Mouse (Mus musculus): ENCODE results near the gene Wnt16. TPM values are rescaled to one million over a fixed set of nuclear protein-coding genes. Genes with fewer than 3 reads are reported as not detected.

Wnt16 gene
- polyA plus RNA-seq, 1 experiment from 2014 or later: 0.37 TPM

DNA sequence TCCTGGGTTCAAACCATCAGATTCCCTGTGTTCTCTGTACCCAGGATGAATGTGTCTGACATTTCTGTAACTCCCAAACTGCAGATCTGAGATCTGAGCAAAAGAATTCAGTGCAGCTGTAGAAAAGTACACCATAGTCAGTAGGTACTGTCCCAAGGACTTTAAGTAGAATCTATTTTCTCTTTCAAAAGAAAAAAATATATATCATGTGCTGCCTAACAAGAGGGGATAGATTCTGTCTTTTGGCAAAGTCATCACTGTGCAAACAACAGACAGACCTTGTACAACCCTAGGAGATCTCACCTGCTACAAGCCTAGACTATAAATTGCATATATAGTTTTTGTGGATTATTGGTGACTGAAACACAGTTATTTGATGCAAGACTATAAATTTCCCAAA lies 19.4 kb upstream of the Wnt16 start:
- ATAC-seq (ENCODE audit: low FRiP score) (no peak), DNase-seq (ENCODE audit: low spot score) (no peak)
- H3K27me3 ChIP-seq (ENCODE audit: control insufficient read depth, insufficient read depth, low read length): no peaks in the 10 kb centered on the region
- no peaks in the 10 kb centered on the region for H3K9me3 ChIP-seq (ENCODE audit: control insufficient read depth, low read length)
- no peak overlapping the region for H3K27ac ChIP-seq (ENCODE audit: low read depth, low read length)
- H3K4me2 ChIP-seq (replicated peaks; ENCODE audit: low read depth, low read length): no peak overlapping the region
- H3K36me3 ChIP-seq (ENCODE audit: control insufficient read depth, insufficient read depth, low read length): no peaks in the 10 kb centered on the region
- no peaks in the 10 kb centered on the region for H3K4me1 ChIP-seq (replicated peaks; ENCODE audit: control insufficient read depth, insufficient read depth, low read length)
- H3K9ac ChIP-seq (ENCODE audit: low read depth, low read length): no peak overlapping the region
- H3K4me3 ChIP-seq (ENCODE audit: low read depth, low read length): no peak overlapping the region

DNA sequence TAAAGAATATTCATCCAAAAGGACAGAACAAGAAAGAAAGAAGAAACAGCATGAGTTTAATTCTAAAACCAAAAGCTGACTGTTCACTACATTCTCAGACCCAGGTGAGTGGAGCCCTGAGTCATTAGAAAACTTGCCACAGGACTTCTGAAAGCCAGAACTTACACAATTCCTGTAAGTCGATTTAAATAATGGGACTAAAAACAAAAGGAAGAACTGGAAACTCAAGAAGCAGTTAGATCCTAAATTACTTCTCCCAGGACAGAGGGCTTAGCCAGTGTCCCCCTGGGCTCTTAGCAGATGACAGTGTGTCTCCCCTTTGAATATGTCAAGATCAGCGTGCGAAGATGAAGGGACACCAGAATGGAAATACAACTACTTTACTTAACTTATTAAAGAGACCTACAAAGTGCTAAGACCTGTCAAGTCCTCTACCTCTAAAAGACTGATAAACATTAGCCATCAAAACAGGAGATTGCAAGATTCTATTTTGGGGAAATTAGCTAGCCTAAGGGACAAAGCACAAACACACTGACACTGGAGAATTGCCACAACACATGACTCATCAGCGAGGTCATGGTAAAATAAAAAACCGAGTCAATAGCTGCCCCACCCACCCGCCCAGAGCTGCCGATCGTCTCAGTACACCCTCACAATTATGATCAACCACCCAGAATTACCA lies 18.0 kb upstream of the Wnt16 start:
- H3K4me2 ChIP-seq (replicated peaks; ENCODE audit: low read depth, low read length): no peak overlapping the region
- H3K9ac ChIP-seq (ENCODE audit: low read depth, low read length): no peak overlapping the region
- WGBS: 86% methylated on average over 8 of the region's 8 CpGs
- no peaks in the 10 kb centered on the region for H3K9me3 ChIP-seq (ENCODE audit: control insufficient read depth, low read length)
- ATAC-seq (ENCODE audit: low FRiP score) (no peak), DNase-seq (ENCODE audit: low spot score) (no peak)
- no peaks in the 10 kb centered on the region for H3K4me1 ChIP-seq (replicated peaks; ENCODE audit: control insufficient read depth, insufficient read depth, low read length)
- no peak overlapping the region for H3K27ac ChIP-seq (ENCODE audit: low read depth, low read length)
- H3K4me3 ChIP-seq (ENCODE audit: low read depth, low read length): no peak overlapping the region
- no peaks in the 10 kb centered on the region for H3K27me3 ChIP-seq (ENCODE audit: control insufficient read depth, insufficient read depth, low read length)
- no peaks in the 10 kb centered on the region for H3K36me3 ChIP-seq (ENCODE audit: control insufficient read depth, insufficient read depth, low read length)

DNA sequence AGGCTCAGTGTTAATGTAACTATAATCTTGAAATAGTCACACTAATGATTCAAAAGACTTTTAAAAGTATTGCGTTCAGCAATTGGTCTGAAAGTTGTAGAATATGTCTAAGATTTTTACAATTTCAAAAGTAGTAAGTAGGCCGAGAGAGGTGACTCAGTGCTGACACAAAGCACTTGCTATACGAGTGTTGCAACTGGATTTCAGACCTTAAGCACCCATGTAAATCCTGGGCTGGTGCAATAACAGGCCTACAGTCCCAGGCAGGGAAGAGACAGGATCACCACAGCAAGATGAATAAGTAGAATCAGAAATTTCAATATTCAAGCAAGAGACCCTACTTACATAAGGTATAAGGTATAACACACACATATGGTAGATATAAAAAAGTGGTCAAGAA lies 10.1 kb upstream of the Wnt16 start:
- H3K4me2 ChIP-seq (replicated peaks; ENCODE audit: low read depth, low read length): no peak overlapping the region
- no peak overlapping the region for H3K27ac ChIP-seq (ENCODE audit: low read depth, low read length)
- H3K27me3 ChIP-seq (ENCODE audit: control insufficient read depth, insufficient read depth, low read length): no peaks in the 10 kb centered on the region
- no peak overlapping the region for H3K4me3 ChIP-seq (ENCODE audit: low read depth, low read length)
- no peaks in the 10 kb centered on the region for H3K4me1 ChIP-seq (replicated peaks; ENCODE audit: control insufficient read depth, insufficient read depth, low read length)
- no peak overlapping the region for H3K9ac ChIP-seq (ENCODE audit: low read depth, low read length)
- ATAC-seq (ENCODE audit: low FRiP score): no peak
- DNase-seq (ENCODE audit: low spot score): no peak
- no peaks in the 10 kb centered on the region for H3K36me3 ChIP-seq (ENCODE audit: control insufficient read depth, insufficient read depth, low read length)
- no peaks in the 10 kb centered on the region for H3K9me3 ChIP-seq (ENCODE audit: control insufficient read depth, low read length)
- WGBS: 88% methylated on average over 3 of the region's 3 CpGs

DNA sequence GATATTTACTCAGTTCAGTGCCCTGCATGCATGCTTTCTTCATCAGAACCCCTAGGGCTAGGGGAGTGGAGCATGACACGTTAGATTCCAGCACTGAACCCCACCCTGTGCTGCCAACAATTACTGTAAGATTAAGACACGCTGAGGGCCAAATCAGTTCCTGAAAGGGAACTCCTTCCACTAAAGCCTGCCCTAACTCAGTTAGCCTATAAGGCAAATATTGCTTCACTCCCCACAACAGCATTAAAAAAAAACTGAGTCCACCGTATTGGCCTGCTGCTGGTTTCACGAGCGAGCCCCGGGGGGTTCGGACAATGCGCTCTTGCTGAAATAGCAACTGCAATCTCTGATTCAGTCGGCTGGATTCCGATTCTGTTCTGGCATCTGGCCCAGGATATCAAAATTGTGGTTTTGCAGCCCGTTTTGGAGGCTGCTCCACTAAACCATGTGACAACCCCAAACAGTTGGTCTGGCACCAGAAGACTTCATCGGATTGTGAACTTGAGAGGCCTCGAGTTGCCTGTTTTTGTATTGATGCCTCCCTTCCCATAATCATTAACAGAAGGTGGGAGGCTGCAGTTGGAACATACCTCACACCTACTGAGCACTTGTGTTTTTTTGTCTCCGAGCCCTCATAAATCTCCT lies 7.7 kb upstream of the Wnt16 start:
- H3K4me2 ChIP-seq (replicated peaks; ENCODE audit: low read depth, low read length): no peak overlapping the region
- no peaks in the 10 kb centered on the region for H3K9me3 ChIP-seq (ENCODE audit: control insufficient read depth, low read length)
- no peak overlapping the region for H3K9ac ChIP-seq (ENCODE audit: low read depth, low read length)
- no peak for ATAC-seq (ENCODE audit: low FRiP score)
- 64% methylated on average over 14 of the region's 14 CpGs for WGBS
- no peak for DNase-seq (ENCODE audit: low spot score)
- H3K27me3 ChIP-seq (ENCODE audit: control insufficient read depth, insufficient read depth, low read length): no peaks in the 10 kb centered on the region
- H3K4me1 ChIP-seq (replicated peaks; ENCODE audit: control insufficient read depth, insufficient read depth, low read length): no peaks in the 10 kb centered on the region
- H3K27ac ChIP-seq (ENCODE audit: low read depth, low read length): no peak overlapping the region
- H3K4me3 ChIP-seq (ENCODE audit: low read depth, low read length): no peak overlapping the region
- H3K36me3 ChIP-seq (ENCODE audit: control insufficient read depth, insufficient read depth, low read length): no peaks in the 10 kb centered on the region

DNA sequence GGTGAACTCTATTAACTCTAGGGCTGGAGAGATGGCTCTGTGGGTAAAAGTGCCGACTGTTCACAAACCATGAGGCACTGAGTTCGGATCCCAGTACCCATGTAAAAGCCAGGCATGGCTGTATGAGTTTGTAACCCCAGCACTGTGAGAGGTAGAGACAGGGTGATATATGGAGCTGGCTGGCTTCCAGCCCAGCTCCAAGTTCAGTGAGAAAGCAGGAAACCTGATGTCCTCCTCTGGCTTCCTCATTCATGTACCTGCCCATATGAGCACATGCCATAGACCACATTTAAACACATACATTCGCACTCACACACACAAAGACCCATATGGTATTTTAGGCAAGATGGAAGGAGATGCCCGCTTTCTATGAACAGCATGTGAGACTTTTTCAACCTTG lies 5.6 kb upstream of the Wnt16 start:
- no peak overlapping the region for H3K9ac ChIP-seq (ENCODE audit: low read depth, low read length)
- 88% methylated on average over 4 of the region's 4 CpGs for WGBS
- H3K9me3 ChIP-seq (ENCODE audit: control insufficient read depth, low read length): no peaks in the 10 kb centered on the region
- H3K4me2 ChIP-seq (replicated peaks; ENCODE audit: low read depth, low read length): no peak overlapping the region
- DNase-seq (ENCODE audit: low spot score) (no peak), ATAC-seq (ENCODE audit: low FRiP score) (no peak)
- H3K4me1 ChIP-seq (replicated peaks; ENCODE audit: control insufficient read depth, insufficient read depth, low read length): no peaks in the 10 kb centered on the region
- no peaks in the 10 kb centered on the region for H3K36me3 ChIP-seq (ENCODE audit: control insufficient read depth, insufficient read depth, low read length)
- H3K27ac ChIP-seq (ENCODE audit: low read depth, low read length): no peak overlapping the region
- no peak overlapping the region for H3K4me3 ChIP-seq (ENCODE audit: low read depth, low read length)
- H3K27me3 ChIP-seq (ENCODE audit: control insufficient read depth, insufficient read depth, low read length): peaks cover 8% of the 10 kb centered on the region; the same call in 1 of the 2 replicates

DNA sequence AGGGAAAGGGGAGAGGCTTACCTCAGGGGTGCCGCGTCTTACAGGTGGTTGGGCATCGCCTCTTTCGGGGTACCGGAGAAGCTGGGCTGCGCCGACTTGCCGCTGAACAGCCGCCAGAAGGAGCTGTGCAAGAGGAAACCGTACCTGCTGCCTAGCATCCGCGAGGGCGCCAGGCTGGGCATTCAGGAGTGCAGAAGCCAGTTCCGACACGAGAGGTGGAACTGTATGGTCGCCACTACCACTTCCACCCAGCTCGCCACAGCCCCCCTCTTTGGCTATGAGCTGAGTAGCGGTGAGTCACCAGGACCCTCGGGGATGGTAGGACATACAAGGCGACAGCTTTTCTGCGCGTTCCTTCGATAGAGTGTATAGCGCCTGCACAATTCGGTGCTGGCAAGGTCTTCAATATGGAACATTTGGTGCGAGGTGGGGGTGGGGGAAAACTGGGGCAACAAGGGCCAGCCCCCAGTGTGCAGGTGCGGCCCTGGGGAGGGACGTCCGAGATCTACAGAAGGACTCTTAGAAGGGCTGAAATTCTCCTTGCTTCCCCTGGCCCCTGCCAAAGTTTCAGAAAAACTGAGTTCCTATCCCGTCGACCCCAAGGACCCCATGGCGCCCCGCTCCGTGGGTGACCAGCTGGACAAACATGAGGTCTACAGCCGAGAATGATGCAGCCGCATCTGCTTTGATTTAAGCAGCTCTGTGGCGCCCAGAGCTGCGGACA lies 872 bp downstream of the Wnt16 start:
- WGBS: under 1% methylated on average over 38 of the region's 38 CpGs
- Histone ChIP-seq H3K4me1 (replicated peaks; ENCODE audit: control insufficient read depth, insufficient read depth, low read length) (peaks cover 10% of the 10 kb centered on the region; the same call in 1 of the 2 replicates), H3K36me3 (ENCODE audit: control insufficient read depth, insufficient read depth, low read length) (no peaks in the 10 kb centered on the region), H3K27ac (ENCODE audit: low read depth, low read length) (no peak overlapping the region), H3K9me3 (ENCODE audit: control insufficient read depth, low read length) (no peaks in the 10 kb centered on the region), H3K9ac (ENCODE audit: low read depth, low read length) (no peak overlapping the region), H3K4me2 (replicated peaks; ENCODE audit: low read depth, low read length) (peak overlapping the region; percentile 73), H3K27me3 (ENCODE audit: control insufficient read depth, insufficient read depth, low read length) (peaks cover 40% of the 10 kb centered on the region), H3K4me3 (ENCODE audit: low read depth, low read length) (peak overlapping the region; percentile 37)
- peak; percentile 78 for ATAC-seq (ENCODE audit: low FRiP score)
- peak; percentile 59 for DNase-seq (ENCODE audit: low spot score)

DNA sequence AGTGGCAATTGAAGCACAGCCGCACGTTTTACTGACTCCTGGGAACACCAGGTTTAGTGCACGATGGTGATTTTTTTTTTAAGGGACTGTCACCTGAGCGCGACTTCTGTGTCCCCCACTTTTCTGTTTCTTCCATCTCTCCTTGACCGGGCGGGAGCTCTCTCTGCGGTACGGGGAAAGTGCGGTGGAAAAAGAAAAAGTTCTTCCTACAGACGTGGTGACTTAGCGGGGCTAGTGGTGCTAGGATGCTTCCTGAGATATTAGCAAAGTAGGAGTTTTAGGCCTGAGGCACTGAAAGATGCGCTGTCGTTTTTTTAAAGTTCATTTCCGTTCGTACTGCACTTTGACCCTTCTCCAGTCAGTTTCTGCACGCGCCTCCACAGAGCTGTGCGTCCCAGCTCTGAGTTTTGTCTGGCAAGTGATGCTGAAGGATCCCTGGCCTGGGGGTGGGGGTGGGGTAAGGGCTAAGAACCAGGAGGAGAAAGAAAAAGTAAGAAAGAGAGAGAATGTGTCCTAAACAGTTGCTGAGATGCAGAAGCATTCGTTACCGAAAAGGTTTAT lies 1.5 kb downstream of the Wnt16 start:
- Histone ChIP-seq H3K36me3 (ENCODE audit: control insufficient read depth, insufficient read depth, low read length) (no peaks in the 10 kb centered on the region), H3K27me3 (ENCODE audit: control insufficient read depth, insufficient read depth, low read length) (peaks cover 40% of the 10 kb centered on the region)

DNA sequence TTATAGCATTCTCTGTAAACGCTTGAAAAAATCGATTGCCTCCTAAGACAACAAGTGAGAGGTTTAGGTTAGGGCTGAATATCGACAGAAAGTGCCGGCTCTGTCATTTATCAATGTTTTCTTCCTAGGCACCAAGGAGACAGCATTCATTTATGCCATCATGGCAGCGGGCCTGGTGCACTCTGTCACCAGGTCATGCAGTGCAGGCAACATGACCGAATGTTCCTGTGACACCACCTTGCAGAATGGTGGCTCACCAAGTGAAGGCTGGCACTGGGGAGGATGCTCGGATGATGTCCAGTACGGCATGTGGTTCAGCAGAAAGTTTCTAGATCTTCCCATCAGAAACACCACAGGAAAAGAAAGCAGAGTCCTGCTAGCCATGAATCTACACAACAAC lies 2.8 kb downstream of the Wnt16 start:
- WGBS: 74% methylated on average over 8 of the region's 8 CpGs
- peaks cover 10% of the 10 kb centered on the region; the same call in 1 of the 2 replicates for H3K4me1 ChIP-seq (replicated peaks; ENCODE audit: control insufficient read depth, insufficient read depth, low read length)

More for the DNA sequence above, 1.5 kb downstream of the Wnt16 start:
- no peak overlapping the region for H3K9ac ChIP-seq (ENCODE audit: low read depth, low read length)
- WGBS: 3% methylated on average over 21 of the region's 21 CpGs
- no peak for ATAC-seq (ENCODE audit: low FRiP score)
- peak overlapping the region; percentile 37 for H3K4me3 ChIP-seq (ENCODE audit: low read depth, low read length)
- no peaks in the 10 kb centered on the region for H3K9me3 ChIP-seq (ENCODE audit: control insufficient read depth, low read length)
- peak; percentile 34 for DNase-seq (ENCODE audit: low spot score)
- no peak overlapping the region for H3K27ac ChIP-seq (ENCODE audit: low read depth, low read length)
- H3K4me1 ChIP-seq (replicated peaks; ENCODE audit: control insufficient read depth, insufficient read depth, low read length): peaks cover 10% of the 10 kb centered on the region; the same call in 1 of the 2 replicates
- peak overlapping the region; percentile 73 for H3K4me2 ChIP-seq (replicated peaks; ENCODE audit: low read depth, low read length)

More for the DNA sequence above, 2.8 kb downstream of the Wnt16 start:
- no peak overlapping the region for H3K27ac ChIP-seq (ENCODE audit: low read depth, low read length)
- H3K27me3 ChIP-seq (ENCODE audit: control insufficient read depth, insufficient read depth, low read length): peaks cover 43% of the 10 kb centered on the region
- ATAC-seq (ENCODE audit: low FRiP score) (no peak), DNase-seq (ENCODE audit: low spot score) (no peak)
- no peak overlapping the region for H3K4me3 ChIP-seq (ENCODE audit: low read depth, low read length)
- H3K4me2 ChIP-seq (replicated peaks; ENCODE audit: low read depth, low read length): no peak overlapping the region
- no peaks in the 10 kb centered on the region for H3K9me3 ChIP-seq (ENCODE audit: control insufficient read depth, low read length)
- no peaks in the 10 kb centered on the region for H3K36me3 ChIP-seq (ENCODE audit: control insufficient read depth, insufficient read depth, low read length)
- H3K9ac ChIP-seq (ENCODE audit: low read depth, low read length): no peak overlapping the region

Measured in hindbrain, embryonic 11.5 days (tissue).